Mouse (Mus musculus): ENCODE measurements around the gene Bod1.

Bod1 gene

GRCm38 (mm10) chr11:31669172-31669869 is 2.4 kb downstream of the Bod1 start:
- no peak for ATAC-seq (ENCODE audit: low TSS enrichment)

- no peak for ATAC-seq (ENCODE audit: low TSS enrichment)
Measured at GRCm38 (mm10) chr11:31664186-31664585, 7.5 kb downstream of the Bod1 start.

GRCm38 (mm10) chr11:31663501-31663900 is 8.2 kb downstream of the Bod1 start:
- ATAC-seq (ENCODE audit: low TSS enrichment), result peak; percentile 14

GRCm38 (mm10) chr11:31662872-31663446 is 8.7 kb downstream of the Bod1 start:
- ATAC-seq (ENCODE audit: low TSS enrichment), result no peak

GRCm38 (mm10) chr11:31662214-31662613 is 9.5 kb downstream of the Bod1 start:
- ATAC-seq (ENCODE audit: low TSS enrichment), result no peak

GRCm38 (mm10) chr11:31657806-31658175 is 13.9 kb downstream of the Bod1 start:
- no peak for ATAC-seq (ENCODE audit: low TSS enrichment)

- ATAC-seq (ENCODE audit: low TSS enrichment), result peak; percentile 81
Measured at GRCm38 (mm10) chr11:31657168-31657805, 14.4 kb downstream of the Bod1 start.

- ATAC-seq (ENCODE audit: low TSS enrichment), result no peak
Measured at GRCm38 (mm10) chr11:31649507-31649906, 22.2 kb downstream of the Bod1 start.

- no peak for ATAC-seq (ENCODE audit: low TSS enrichment)
Measured at GRCm38 (mm10) chr11:31647268-31647667, 24.4 kb downstream of the Bod1 start.

GRCm38 (mm10) chr11:31646571-31646970 is 25.1 kb downstream of the Bod1 start:
- ATAC-seq (ENCODE audit: low TSS enrichment), result no peak

- ATAC-seq (ENCODE audit: low TSS enrichment), result no peak
Measured at GRCm38 (mm10) chr11:31643120-31643519, 28.6 kb downstream of the Bod1 start.

GRCm38 (mm10) chr11:31641066-31641810 is 30.4 kb downstream of the Bod1 start:
- ATAC-seq (ENCODE audit: low TSS enrichment), result no peak

GRCm38 (mm10) chr11:31640187-31640586 is 31.5 kb downstream of the Bod1 start:
- ATAC-seq (ENCODE audit: low TSS enrichment), result no peak

- ATAC-seq (ENCODE audit: low TSS enrichment), result peak; percentile 98
Measured at GRCm38 (mm10) chr11:31637788-31638373, 33.8 kb downstream of the Bod1 start.

GRCm38 (mm10) chr11:31628700-31629099 is 43.0 kb downstream of the Bod1 start:
- ATAC-seq (ENCODE audit: low TSS enrichment), result no peak

GRCm38 (mm10) chr11:31620796-31621195 is 50.9 kb downstream of the Bod1 start:
- ATAC-seq (ENCODE audit: low TSS enrichment), result no peak

GRCm38 (mm10) chr11:31617797-31618196 is 53.9 kb downstream of the Bod1 start:
- no peak for ATAC-seq (ENCODE audit: low TSS enrichment)

GRCm38 (mm10) chr11:31617236-31617635 is 54.4 kb downstream of the Bod1 start:
- ATAC-seq (ENCODE audit: low TSS enrichment), result no peak

GRCm38 (mm10) chr11:31616722-31617121 is 55.0 kb downstream of the Bod1 start:
- ATAC-seq (ENCODE audit: low TSS enrichment), result no peak
